Mouse (Mus musculus) monocyte, adult 5-6 weeks (primary cell): ENCODE data around the gene BC049762. TPM values are rescaled to one million over a fixed set of nuclear protein-coding genes. Genes with fewer than 3 reads are reported as not detected.
A peak's percentile ranks its signal among the peaks of the same experiment; 100 is the strongest.

Experiments
- ATAC-seq: fragments of 153-309, 156-312 bp; replicated peaks from 2 replicates; pipeline ENCODE4 v1.8.0; 2017; ENCODE audit warnings: mild to moderate bottlenecking; ENCODE audit not compliant: low TSS enrichment, insufficient number of reproducible peaks, severe bottlenecking, poor library complexity, low FRiP score
- total RNA-seq: library from RNA; stranded (forward); fragments of 200-1000, 200-491, 200-594 nt; gene quantifications from 3 replicates; pipeline ENCODE4 v1.2.3, GENCODE M21; 2017

The BC049762 gene
- not detected in 3 replicates for total RNA-seq

DNA sequence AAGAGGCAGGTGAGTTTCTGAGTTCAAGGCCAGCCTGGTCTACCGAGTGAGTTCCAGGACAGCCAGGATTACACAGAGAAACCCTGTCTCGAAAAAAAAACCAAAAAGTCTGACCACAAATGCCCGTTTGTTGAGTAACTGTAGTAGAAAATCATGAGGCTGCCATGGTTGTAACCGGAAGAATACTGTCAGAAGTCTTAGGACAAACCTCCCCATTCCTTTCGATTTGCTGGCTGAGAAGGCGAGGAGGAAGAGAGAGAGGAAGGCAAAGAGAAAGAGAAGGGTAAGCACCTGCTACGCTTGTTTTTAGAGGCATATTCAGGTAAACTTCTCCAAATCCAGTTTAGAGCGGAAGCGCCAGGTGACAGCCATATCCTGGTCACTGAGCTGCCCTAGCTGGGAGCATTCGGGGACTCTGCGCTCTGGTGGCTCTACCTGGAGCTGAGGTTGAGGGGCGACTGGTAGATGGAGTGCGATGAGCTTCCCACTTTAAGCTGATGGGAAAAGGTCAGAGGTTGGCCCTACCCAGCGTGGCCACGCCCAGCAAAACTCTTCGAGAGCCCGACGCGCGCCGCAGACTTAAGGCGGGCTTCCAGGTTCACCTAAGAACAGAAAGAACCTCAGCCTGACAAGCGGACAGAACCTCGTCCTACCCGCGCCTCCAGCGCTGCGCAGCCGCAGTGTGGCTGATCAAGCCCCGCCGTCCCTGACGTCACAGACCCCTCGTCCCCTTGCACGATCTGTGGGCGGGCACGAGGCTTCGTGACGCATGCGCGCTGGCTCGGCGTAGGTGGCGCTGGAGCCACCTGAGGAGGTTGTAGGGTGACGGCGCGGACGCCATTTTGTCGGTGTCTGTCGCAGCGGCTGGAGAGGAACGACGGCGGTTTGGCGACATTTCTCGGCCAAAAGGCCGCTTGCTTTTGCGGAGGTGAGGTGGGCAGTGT is at the start of gene BC049762:
Gene BC049762 (minus strand): TSS at position 705 of the 944 bp plus-strand sequence.
- ATAC-seq = peak; percentile 93

DNA sequence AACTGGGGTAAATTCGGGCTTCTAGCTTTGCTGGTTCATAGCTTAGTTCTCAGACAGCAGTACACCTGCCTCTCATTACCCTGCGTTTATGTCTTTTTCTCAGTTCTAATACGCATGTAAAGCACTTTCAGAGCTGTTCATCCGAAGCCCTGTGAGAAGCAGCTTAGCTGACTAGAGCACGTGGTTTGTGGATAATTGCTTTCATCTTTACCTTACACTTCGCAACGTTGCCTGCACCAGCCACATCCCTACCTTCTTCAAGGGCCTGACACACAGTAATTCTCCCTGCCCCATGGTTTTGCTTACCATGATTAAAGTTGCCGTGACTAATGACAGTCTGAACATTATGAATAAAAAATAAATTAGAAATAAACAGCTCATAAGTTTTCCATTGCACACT is 49.0 kb upstream of the BC049762 start:
- no peak for ATAC-seq

DNA sequence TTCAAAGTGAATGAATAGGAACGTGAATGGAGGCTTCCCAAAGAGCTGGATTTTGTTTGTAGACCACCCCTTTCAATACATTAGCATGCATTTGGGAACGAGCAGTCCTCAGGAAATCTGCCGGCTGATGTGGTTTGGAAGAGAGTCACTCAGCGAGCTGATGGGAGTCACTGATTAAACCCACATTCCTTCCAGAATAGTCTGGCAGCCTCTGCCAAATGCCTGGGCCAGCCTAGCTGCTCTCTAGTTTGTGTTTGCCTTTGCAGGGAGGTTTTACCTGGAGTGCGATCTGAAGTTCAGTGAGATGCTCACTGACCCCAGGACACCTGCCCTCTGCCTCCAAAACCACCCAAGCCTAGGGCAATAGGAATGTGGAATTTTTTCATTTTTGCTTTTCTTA is 45.5 kb upstream of the BC049762 start:
- no peak for ATAC-seq

DNA sequence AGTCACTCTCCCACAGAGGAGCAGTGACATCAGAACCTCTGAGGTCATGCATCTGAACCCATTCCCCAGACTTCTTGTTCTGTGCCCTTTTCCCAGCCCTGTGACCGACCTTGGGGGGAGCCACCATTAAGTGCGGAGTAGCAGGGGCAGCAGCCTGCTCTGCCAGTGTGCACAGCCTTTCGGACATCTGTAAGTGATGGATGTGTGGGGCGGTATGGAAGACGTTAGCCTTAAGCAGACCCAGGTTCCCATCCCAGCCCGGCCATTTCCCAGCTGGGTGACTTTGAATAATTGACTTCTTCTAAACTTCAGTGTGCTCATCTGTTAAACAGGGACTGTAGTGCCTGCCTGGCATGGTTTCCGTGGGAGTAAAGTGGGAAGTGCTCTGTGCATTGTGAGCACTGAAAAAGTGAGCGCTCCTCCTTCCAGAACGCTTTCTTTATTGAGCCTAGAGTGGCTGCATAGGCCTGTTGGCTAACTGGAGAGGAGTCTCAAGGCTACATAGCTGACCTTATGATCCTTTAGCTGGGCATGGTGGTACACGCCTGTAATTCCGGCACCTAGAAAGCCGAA is 41.2 kb upstream of the BC049762 start:
- ATAC-seq = no peak

DNA sequence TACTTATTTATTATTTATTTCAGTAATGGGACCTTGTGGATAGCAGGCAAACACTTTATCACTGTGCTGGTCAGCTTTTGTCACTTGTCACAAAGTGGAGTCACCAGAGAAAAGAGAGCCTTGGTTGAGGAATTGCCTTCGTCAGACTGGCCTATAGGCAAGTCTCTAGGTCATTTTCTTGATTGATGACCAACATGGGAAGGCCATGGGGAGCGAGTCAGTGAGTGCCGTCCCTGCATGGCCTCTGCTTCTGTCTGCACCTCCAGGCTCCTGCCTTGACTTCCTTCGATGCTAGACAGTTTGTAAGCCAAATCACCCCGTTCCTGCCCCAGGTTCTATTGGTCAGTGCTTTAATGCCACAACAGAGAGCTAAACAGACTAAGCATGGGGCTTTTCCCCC is 39.5 kb upstream of the BC049762 start:
- ATAC-seq = no peak

- ATAC-seq = no peak
These were observed 35.8 kb upstream of the BC049762 start for GRCm38 (mm10) chr11:51298691-51299090.

GRCm38 (mm10) chr11:51295742-51296141 is 32.9 kb upstream of the BC049762 start:
- ATAC-seq = no peak

GRCm38 (mm10) chr11:51293956-51294530 is 31.2 kb upstream of the BC049762 start:
- no peak for ATAC-seq

DNA sequence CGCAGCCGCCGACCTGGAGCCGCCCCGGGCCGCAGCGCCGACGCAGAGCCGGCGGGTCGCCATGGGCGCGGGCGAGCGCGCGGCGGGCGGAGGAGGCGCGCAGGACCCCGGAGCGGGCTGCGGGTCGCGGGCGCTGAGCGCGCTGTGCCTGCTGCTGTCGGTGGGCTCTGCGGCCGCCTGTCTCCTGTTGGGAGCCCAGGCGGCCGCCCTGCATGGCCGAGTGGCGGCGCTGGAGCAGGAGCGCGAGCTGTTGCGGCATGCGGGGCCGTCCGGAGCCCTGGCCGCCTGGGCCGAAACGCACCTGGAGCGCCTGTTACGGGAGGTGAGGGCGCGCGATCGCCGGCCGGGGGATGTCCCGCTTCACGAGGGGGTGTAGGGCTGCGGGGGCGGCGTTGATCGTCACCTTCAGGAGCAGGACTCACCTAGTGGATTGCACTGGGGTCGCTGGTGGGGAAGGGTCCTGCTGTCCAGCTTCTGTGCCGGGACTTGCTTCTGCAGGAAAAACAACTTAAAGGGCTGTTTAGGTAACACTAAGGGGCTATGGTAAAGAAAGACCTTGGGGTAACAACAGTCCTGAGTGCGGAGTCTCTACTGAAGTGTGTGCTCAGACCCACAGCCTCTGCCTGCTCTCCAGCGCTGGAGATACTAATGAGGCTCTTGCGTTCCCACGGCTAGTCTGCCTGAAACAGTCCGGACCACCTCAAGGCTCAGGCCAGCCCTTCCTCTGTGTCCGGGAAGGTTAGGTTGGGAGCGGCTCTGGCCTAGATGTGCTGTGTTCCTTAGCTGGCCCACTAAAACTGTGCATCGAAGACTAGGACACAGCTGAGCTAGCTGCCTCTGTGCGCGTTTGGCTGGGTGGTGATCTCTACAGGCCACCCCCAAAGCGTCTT is 27.5 kb upstream of the BC049762 start:
- ATAC-seq = no peak

- 0 out of 2 replicates have a peak, but pooled peaks have one; percentile 28 for ATAC-seq
These were observed 26.8 kb upstream of the BC049762 start, which contains the start of gene Col23a1 for GRCm38 (mm10) chr11:51289564-51290041. Col23a1 (plus strand) TSS chr11:51289920.

GRCm38 (mm10) chr11:51274418-51274817 is 11.6 kb upstream of the BC049762 start:
- ATAC-seq = no peak

DNA sequence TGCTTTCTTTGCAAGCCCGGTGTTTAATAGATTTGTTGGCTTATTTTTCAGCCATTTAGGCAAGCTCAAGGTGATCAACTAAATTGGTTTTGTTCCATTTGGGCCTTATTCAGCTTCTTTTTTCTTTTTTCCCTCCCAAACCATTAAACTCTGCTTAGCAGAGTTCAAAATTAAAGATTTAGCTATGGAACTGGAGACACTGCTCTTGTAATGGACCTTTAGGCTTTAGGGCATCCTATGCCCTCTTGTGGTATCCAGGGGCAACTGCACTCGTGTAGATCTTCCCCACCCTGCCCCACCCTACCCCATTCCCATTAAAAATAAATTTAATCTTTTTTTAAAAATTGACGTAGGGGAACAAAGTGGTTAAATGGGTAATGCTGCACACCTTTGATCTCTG is 2.5 kb upstream of the BC049762 start:
- no peak for ATAC-seq

GRCm38 (mm10) chr11:51264352-51264751 is 1.5 kb upstream of the BC049762 start:
- peak; percentile 41 for ATAC-seq

- 0 out of 2 replicates have a peak, but pooled peaks have one; percentile 8 for ATAC-seq
These were observed 513 bp upstream of the BC049762 start for GRCm38 (mm10) chr11:51263286-51263831.

DNA sequence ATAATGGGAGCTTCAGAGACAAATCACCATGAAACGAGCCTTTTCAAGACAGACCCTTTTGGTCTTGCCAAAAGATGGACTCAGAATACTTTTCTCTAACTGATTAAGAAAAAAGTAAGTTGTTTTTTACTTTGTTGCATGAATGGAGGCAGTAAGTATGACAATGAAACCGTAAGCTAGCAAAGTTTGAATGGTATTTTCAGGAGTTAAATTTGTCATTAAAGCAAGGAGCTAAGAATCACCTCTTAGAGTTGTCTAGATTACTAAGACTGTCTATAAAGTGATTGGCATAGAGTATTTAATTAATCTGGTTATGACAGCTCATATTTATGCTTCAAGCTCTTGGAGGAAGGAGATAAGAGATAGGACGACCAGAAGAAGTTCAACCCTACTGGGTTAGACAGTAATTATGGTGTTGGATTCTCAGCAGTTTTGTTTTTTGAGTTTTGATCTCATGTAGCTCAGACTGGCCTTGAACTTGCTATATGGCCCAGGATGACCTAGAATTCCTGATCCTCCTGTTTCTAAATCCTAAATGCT is 1.1 kb downstream of the BC049762 start, which contains the start of gene Clk4:
Gene Clk4 (plus strand): TSS at position 51 of the 540 bp plus-strand sequence.
- ATAC-seq = no peak

DNA sequence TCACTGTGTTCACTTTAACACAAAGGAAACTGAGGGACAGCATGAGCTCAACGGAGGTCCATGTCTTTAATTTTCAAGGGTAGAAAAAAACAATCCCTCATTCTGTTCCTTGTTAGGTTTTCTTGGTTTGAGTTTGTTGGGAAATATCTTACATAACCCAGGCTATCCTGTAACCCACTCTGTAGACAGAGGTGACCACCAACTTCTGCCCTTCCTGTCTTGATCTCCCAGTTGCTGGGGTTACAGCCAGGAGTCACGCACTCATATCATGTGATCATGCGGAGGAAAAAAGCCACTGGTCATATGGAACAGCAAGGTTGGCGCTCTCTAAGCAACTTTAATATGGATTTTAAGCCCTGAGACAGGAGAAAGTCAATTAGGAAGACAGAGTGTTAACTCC is 5.8 kb downstream of the BC049762 start:
- ATAC-seq = no peak

- ATAC-seq = no peak
These were observed 19.9 kb downstream of the BC049762 start for GRCm38 (mm10) chr11:51242897-51243296.

DNA sequence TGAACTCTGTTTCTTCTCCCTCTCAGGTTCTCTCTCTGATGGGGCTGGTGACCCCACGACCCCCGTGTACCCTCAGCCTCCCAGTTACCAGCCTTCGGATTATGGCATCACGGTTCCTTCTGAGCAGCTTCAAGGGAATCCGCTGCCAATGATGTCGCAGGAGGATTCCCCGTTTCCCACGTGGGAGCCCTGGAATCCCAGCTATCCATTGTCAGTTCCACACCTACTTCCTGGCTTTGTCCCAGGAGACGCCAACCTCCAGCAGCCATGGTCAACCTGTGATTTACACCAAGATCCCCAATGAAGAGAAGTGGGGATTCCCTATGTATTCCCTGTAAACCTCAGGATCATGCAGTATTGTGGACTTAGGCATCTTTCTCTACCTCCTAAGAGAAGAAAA is 28.2 kb downstream of the BC049762 start:
- ATAC-seq = no peak
